Mouse (Mus musculus) intestine, embryonic 14.5 days (tissue): ENCODE measurements at regions not wholly inside any gene's neighbourhood (a gene's known extent, or its start where the extent isn't known, plus 50 kb on each side); places are given as distances from the start of the nearest gene placed in this dataset.
A peak's percentile ranks its signal among the peaks of the same experiment; 100 is the strongest.

Experiments
- ATAC-seq: fragments of 200-750 bp; cut with Nextera tagmentation; replicated peaks from 2 replicates; pipeline ENCODE4 v1.8.0; 2017; ENCODE audit warnings: low read depth, moderate number of reproducible peaks, moderate TSS enrichment, moderate library complexity; ENCODE audit not compliant: low FRiP score, low TSS enrichment
- DNase-seq: peaks from one replicate; pipeline ENCODE4 v3.0.0-alpha.2; 2018; ENCODE audit warnings: low spot score
- H3K27ac ChIP-seq: fragments of 300-500 bp; sonication (generic); 2 replicates; pipeline ENCODE4 v1.5.1; 2014; ENCODE audit warnings: low read depth, mild to moderate bottlenecking, control low read depth
- H3K27me3 ChIP-seq: fragments of 300-500 bp; sonication (generic); replicated peaks from 2 replicates; pipeline ENCODE4 v1.6.1; 2014; ENCODE audit warnings: low read length, control low read depth; ENCODE audit not compliant: control insufficient read depth, insufficient read depth
- H3K36me3 ChIP-seq: fragments of 300-500 bp; sonication (generic); 2 replicates; pipeline ENCODE4 v1.6.1; 2014; ENCODE audit warnings: low read length, control low read depth; ENCODE audit not compliant: control insufficient read depth, insufficient read depth
- H3K4me1 ChIP-seq: fragments of 300-500 bp; sonication (generic); replicated peaks from 2 replicates; pipeline ENCODE4 v1.6.1; 2014; ENCODE audit warnings: low read length, control low read depth, mixed read lengths; ENCODE audit not compliant: control insufficient read depth, insufficient read depth
- H3K4me2 ChIP-seq: fragments of 300-500 bp; sonication (generic); 2 replicates; pipeline ENCODE4 v1.6.1; 2014; ENCODE audit warnings: low read length
- H3K4me3 ChIP-seq: fragments of 300-500 bp; sonication (generic); 2 replicates; pipeline ENCODE4 v1.5.1; 2014; ENCODE audit warnings: low read depth, low read length, control low read depth, mixed read lengths
- H3K9ac ChIP-seq: fragments of 300-500 bp; sonication (generic); 2 replicates; pipeline ENCODE4 v1.6.1; 2014; ENCODE audit warnings: mild to moderate bottlenecking, low read length
- H3K9me3 ChIP-seq: fragments of 300-500 bp; sonication (generic); 2 replicates; pipeline ENCODE4 v1.6.1; 2016; ENCODE audit warnings: low read length, control low read depth; ENCODE audit not compliant: control insufficient read depth
- WGBS: fragments of 180-500 bp; shearing (Covaris S2); extraction: QIAGEN DNeasy Blood & Tissue Kit; methylation state at CpG from one replicate; pipeline ENCODE4 v1.1.7; 2014; 5-methylcytosine and 5-hydroxymethylcytosine counted together

DNA sequence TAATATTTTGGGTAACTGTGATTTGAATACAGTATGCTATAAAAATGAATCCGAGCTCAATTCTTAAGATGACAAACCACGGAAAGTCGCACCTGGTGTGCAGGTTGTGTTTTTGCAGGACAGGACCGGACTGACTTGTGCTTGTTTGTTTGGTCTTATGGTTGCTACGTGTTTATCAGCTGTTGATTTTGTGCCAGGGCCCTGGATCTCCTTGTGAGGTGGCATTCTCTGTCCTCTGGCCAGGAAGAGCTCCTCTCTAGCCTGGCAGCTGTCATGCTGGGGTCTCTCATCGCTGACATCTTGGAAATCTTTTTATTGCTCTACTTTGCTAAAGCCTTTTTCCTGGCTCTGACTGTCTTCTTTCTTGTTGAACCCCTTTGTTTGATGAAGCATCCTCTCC, 723.0 kb upstream of the Car8 start:
- peaks cover 19% of the 10 kb centered on the region for H3K4me1 ChIP-seq
- no peaks in the 10 kb centered on the region for H3K27me3 ChIP-seq
- WGBS, result 85% methylated on average over 6 of the region's 6 CpGs
- H3K4me3 ChIP-seq, result no peak overlapping the region
- H3K36me3 ChIP-seq, result no peaks in the 10 kb centered on the region
- no peaks in the 10 kb centered on the region for H3K9me3 ChIP-seq
- H3K9ac ChIP-seq, result no peak overlapping the region
- H3K4me2 ChIP-seq, result no peak overlapping the region
- ATAC-seq, result no peak
- DNase-seq, result no peak
- H3K27ac ChIP-seq, result no peak overlapping the region

DNA sequence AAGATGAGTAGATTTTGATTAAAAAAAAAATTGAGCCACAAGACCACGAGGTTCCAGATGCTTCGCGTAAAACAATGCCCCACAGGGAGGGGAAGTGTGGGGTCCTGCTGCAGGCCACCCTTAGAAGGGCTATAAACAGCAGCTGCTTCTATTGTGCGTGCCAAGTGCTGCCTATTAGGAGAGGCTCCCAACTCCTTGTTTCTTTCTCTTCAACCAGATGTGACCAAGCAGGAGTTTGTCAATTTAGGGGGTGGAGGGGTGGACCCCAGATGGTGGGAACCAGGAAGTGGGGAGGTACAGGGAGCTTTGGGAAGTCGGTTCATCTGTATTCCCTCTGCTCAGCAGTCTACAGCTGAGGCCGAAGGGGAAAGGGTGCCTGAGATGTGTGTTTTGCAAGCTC, 718.9 kb upstream of the Car8 start:
- ATAC-seq (no peak), DNase-seq (no peak)
- Histone ChIP-seq H3K4me2 (no peak overlapping the region), H3K4me3 (no peak overlapping the region), H3K9ac (no peak overlapping the region), H3K36me3 (no peaks in the 10 kb centered on the region), H3K27me3 (no peaks in the 10 kb centered on the region), H3K9me3 (no peaks in the 10 kb centered on the region), H3K27ac (peak overlapping the region; percentile 54), H3K4me1 (peaks cover 36% of the 10 kb centered on the region)
- WGBS, result 12% methylated on average over 6 of the region's 6 CpGs

DNA sequence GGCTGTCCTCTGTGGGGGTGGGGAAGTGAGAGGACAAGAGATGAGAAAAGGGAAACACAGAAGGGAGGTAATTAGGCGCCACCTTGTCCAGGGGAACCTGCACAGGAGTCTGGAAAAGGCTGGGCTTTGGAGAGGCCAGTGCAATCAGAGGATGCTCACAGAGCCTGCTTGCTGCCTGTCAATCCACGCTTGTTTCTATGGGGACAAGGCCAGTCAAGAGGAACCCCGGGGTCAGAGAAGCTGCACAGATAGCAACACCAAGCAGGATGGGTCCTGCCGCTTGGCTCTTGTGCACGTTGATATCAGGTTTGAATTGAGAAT, 718.1 kb upstream of the Car8 start:
- Histone ChIP-seq H3K9me3 (no peaks in the 10 kb centered on the region), H3K36me3 (no peaks in the 10 kb centered on the region), H3K27ac (no peak overlapping the region), H3K4me2 (no peak overlapping the region), H3K27me3 (no peaks in the 10 kb centered on the region), H3K4me1 (peaks cover 36% of the 10 kb centered on the region), H3K4me3 (no peak overlapping the region), H3K9ac (no peak overlapping the region)
- 70% methylated on average over 5 of the region's 5 CpGs for WGBS
- no peak for DNase-seq
- ATAC-seq, result no peak

DNA sequence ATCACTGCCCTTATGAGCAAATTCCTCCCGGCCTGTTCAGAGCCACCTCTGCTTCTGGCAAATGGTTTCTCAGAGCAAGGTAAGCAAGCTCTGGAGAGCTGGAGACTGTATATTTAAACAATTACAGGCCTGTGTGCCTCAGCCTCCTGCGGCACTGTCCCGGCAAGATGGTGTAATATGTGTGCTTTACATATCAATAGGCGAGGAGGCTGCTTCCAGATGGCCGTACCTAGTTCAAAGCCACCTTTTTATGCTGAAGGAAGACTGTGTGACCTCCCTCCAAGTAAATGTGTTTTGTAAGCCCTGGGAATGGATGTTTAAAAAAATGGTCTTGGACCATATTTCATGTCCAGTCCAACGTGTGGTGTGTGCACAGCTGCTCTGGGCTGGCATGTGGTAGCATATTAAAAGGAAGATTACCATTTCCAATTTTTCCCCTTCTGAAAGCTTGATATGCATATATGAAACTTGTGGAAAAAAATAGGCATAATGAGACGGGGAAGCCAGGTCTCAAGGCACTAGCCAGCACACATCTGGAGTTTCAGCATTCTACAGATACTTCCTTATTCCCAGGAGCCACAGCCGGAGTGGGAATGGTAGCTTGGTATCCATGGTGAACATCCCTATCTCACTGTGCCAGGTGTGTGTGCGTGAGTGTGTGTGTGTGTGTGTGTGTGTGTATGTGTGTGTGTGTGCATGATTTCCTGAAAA, 717.6 kb upstream of the Car8 start:
- 49% methylated on average over 9 of the region's 9 CpGs for WGBS
- Histone ChIP-seq H3K9ac (no peak overlapping the region), H3K36me3 (no peaks in the 10 kb centered on the region), H3K27ac (no peak overlapping the region), H3K4me2 (no peak overlapping the region), H3K9me3 (no peaks in the 10 kb centered on the region), H3K4me1 (peaks cover 36% of the 10 kb centered on the region), H3K27me3 (no peaks in the 10 kb centered on the region), H3K4me3 (no peak overlapping the region)
- DNase-seq (no peak), ATAC-seq (no peak)

DNA sequence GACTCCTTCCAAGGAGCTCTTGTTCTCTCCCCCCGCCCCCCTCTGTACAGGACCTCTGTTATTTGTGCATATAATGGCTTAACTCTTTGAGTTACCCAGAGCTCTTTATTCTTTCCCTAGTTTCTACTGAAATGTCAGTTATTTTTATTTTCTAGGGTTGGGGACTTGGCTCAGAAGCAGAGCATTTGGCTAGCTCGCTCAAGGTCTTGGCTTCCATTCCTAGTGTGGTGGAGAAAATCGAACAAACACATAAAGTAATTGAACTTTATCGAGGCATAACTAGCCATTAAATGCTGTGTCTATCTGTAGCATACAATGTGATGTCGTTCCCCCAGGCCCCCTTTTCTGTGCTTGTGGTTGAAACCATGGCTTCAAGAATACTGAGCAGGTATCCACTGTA, 716.5 kb upstream of the Car8 start:
- no peak for ATAC-seq
- Histone ChIP-seq H3K4me2 (no peak overlapping the region), H3K36me3 (no peaks in the 10 kb centered on the region), H3K9ac (no peak overlapping the region), H3K4me3 (no peak overlapping the region), H3K4me1 (peaks cover 36% of the 10 kb centered on the region), H3K9me3 (no peaks in the 10 kb centered on the region), H3K27me3 (no peaks in the 10 kb centered on the region), H3K27ac (no peak overlapping the region)
- no peak for DNase-seq
- WGBS, result 89% methylated on average over 5 of the region's 5 CpGs

DNA sequence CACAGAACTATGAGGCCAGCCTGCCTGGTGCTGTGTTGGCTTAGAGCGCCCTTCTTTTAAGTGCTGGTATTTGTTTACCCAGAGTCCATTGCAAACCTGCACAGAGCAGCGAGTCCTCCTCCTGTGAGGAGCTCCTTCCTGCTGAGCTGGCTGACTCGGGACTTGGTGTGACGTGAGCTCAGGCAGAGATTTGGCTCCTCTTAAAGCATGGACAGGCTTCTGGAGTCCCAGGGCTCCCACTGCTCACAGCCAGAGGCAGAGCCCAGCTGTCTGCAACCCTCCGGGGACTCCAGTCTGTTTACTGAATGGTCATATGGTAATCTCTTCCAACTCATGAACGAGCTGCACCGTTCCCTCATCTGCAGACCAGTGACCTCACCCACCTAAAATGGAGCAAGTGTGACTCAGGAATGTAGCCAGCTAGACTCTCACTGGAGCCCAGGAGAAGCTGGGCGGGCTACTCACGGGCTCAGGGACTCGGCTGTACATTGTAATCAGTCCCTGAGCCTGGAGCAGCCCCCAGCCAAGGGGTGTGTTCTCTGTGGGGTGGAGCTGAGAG, 715.6 kb upstream of the Car8 start:
- DNase-seq (peak; percentile 78), ATAC-seq (peak; percentile 84)
- 0 out of 2 replicates have a peak overlapping the region, but pooled peaks have one; percentile 1 for H3K9ac ChIP-seq
- H3K27me3 ChIP-seq, result no peaks in the 10 kb centered on the region
- no peaks in the 10 kb centered on the region for H3K36me3 ChIP-seq
- peaks cover 36% of the 10 kb centered on the region for H3K4me1 ChIP-seq
- WGBS, result 7% methylated on average over 10 of the region's 10 CpGs
- H3K27ac ChIP-seq, result peak overlapping the region; percentile 40
- 0 out of 2 replicates have a peak overlapping the region, but pooled peaks have one; percentile 0 for H3K4me3 ChIP-seq
- no peaks in the 10 kb centered on the region for H3K9me3 ChIP-seq
- H3K4me2 ChIP-seq, result peak overlapping the region; percentile 38

DNA sequence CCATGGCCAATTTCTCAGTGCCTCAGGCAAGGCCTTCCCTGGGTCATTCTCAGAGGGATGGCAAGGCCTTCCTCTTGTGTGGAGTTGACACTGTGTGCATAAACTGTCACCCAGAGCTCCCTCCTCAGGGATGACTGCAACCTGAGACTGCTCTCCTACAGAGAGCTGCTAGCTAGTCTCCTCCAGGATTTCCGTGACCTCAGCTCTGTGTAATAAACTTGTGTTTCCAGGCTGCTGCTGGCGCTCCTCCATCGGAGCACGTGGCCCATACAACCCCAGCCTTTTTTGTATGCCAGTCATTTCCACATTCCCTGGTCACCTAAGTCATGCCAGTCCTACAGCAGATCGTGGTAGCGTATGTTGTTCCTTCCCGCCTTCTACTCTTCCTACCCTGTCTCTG, 714.3 kb upstream of the Car8 start:
- WGBS, result 93% methylated on average over 7 of the region's 7 CpGs
- Histone ChIP-seq H3K36me3 (no peaks in the 10 kb centered on the region), H3K9ac (no peak overlapping the region), H3K4me1 (peaks cover 33% of the 10 kb centered on the region), H3K4me3 (no peak overlapping the region), H3K9me3 (no peaks in the 10 kb centered on the region), H3K27me3 (no peaks in the 10 kb centered on the region), H3K27ac (no peak overlapping the region), H3K4me2 (no peak overlapping the region)
- DNase-seq, result no peak
- ATAC-seq, result no peak

DNA sequence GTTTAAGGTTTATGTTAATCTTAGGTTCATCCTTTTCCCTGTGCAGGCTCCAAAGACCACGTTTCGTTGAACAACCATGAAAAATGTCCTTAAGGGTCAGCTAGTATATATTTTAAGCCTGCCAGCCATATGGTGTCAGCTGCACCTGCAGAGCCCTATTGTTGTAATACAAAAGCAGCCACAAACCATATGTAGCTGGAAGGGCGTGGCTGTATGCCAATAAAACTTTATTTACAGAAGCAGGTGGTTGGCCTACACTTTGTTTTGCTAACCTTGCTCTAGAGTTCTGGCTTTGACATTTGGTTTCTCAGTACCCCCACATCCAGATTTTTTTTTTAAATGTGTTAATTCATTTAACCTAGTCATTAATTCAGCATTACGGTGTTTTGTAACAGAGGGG, 711.1 kb upstream of the Car8 start:
- 66% methylated on average over 4 of the region's 4 CpGs for WGBS
- Histone ChIP-seq H3K4me2 (no peak overlapping the region), H3K4me3 (no peak overlapping the region), H3K4me1 (peaks cover 11% of the 10 kb centered on the region), H3K36me3 (no peaks in the 10 kb centered on the region), H3K27ac (no peak overlapping the region), H3K9me3 (no peaks in the 10 kb centered on the region), H3K9ac (no peak overlapping the region), H3K27me3 (no peaks in the 10 kb centered on the region)
- DNase-seq (no peak), ATAC-seq (no peak)

DNA sequence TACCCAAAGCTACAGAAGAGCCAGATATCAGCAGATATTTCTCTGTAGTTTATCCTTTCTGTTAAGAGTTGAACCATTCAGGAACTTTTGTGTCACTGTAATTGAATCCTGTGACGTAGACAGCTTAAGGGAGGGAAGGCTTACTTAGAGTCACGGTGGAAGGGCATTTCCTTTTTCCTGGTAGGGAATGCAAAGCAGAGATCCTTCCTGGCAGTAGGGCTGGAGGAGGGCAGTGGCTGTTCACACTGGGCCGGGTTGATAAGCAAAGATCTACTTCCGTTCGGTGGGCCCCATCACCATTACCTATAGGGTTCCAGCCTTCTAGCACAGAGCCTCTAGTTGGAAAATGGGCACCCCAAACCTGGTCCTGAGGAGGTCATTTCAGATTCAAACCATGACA, 710.7 kb upstream of the Car8 start:
- Histone ChIP-seq H3K9ac (no peak overlapping the region), H3K4me3 (no peak overlapping the region), H3K27ac (no peak overlapping the region), H3K9me3 (no peaks in the 10 kb centered on the region), H3K27me3 (no peaks in the 10 kb centered on the region), H3K36me3 (no peaks in the 10 kb centered on the region), H3K4me2 (no peak overlapping the region), H3K4me1 (peaks cover 7% of the 10 kb centered on the region)
- DNase-seq, result no peak
- ATAC-seq, result no peak
- WGBS, result 61% methylated on average over 5 of the region's 5 CpGs
